Comparison of ENCODE assay signal across 8 mouse cellular contexts in the genomic region with DNA sequence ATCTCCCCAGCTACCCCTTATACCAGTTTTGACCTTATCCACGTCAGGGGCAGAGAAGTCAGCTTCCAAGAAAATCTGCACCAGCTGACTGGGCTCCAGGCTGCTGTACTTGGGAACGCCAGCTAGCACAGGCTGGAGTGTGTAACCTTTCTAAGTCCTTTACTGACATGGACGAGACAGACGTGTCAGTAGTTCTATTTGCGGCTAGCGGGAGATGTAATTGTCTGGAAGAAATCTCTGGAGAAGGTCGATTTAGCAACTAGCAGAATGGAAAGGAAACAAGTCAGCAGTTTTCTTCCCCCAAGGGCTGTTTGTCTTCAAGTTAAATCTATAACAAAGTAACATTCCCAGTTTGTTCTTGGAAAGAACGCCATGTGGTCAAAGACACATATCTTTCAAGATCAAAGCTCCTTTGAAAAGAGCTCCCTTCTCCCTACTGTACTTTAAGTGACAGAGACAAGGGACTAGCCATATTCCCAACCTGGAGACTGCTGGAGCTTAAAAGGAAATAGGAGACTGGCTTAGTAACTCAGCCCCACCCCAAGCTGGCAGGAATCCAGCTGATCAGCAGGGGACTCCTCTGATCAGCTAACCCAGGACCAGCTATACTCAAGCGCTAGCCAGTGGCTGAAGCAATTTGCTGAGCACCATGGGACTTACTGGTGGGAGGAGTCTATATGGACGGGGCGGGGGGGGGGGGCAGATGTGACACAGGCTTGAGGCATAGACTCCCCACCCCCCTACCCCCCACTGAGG. TPM values are rescaled to one million over a fixed set of nuclear protein-coding genes. Genes with fewer than 3 reads are reported as not detected.
DNase-seq lines count a peak whose midpoint lies in the region; ATAC-seq lines count a peak whose summit lies in the region.

No protein-coding gene starts in this region.

- H3K4me1 ChIP-seq in heart, embryonic 12.5 days (replicated peaks), result peaks cover 27% of the 10 kb centered on the region

- no peak overlapping the region for H3K9ac ChIP-seq in heart, embryonic 12.5 days

- H3K27me3 ChIP-seq in heart, embryonic 12.5 days (replicated peaks), result peaks cover 41% of the 10 kb centered on the region

- H3K27ac ChIP-seq in heart, embryonic 12.5 days (ENCODE audit: poor library complexity, severe bottlenecking), result peak overlapping the region; percentile 52; the same call in 1 of the 2 replicates

- H3K4me3 ChIP-seq in heart, embryonic 12.5 days, result no peak overlapping the region

- 14% methylated on average over 11 of the region's 11 CpGs for WGBS in heart, embryonic 12.5 days

- H3K36me3 ChIP-seq in heart, embryonic 12.5 days, result no peaks in the 10 kb centered on the region

- no peak for ATAC-seq in heart, embryonic 12.5 days (ENCODE audit: insufficient number of reproducible peaks, low FRiP score)

- peak; percentile 59 to 79 for DNase-seq in cerebellum, postnatal 14 days
- DNase-seq in cerebellum, adult 11 months, result no peak
- DNase-seq in adipocyte (ENCODE audit: low spot score), result peak; percentile 44
- DNase-seq in kidney, postnatal 14 days, result peak; percentile 54
- peak; percentile 87 for DNase-seq in retina, postnatal 1 day
- DNase-seq in layer of hippocampus, adult 9-10 months (ENCODE audit: low spot score), result no peak
- no peak for DNase-seq in thymus, postnatal 0 days (ENCODE audit: low spot score)

- 0 out of 2 replicates have a peak overlapping the region, but pooled peaks have one; percentile 15 for H3K4me2 ChIP-seq in heart, embryonic 12.5 days

- H3K9me3 ChIP-seq in heart, embryonic 12.5 days (replicated peaks), result no peaks in the 10 kb centered on the region

RNA-seq across cellular contexts. Expression of gene Fhdc1, which starts 44.8 kb away (rescaled TPM):
- 4.4 TPM in 2 replicates for polyA plus RNA-seq in heart, embryonic 12.5 days (2016; fragmentation: Nextera tagmentation; extraction: Ambion mirVana)
- 0.36 and 0.45 TPM in 2 replicates for polyA plus RNA-seq in thymus, postnatal 0 days (2015; fragmentation: Nextera tagmentation; extraction: Ambion mirVana)

Comparison
In these comparisons a context has a peak if more than half of its experiments do, and no peak if none do; other contexts are left out.
1. DNase-seq: peak in cerebellum, postnatal 14 days (2 of 2), adipocyte (single experiment), kidney, postnatal 14 days (single experiment) and retina, postnatal 1 day (single experiment); none in cerebellum, adult 11 months (single experiment), layer of hippocampus, adult 9-10 months (single experiment) and thymus, postnatal 0 days (single experiment).